Mouse (Mus musculus): ENCODE measurements at regions not wholly inside any gene's neighbourhood (a gene's known extent, or its start where the extent isn't known, plus 50 kb on each side); places are given as distances from the start of the nearest gene placed in this dataset.

DNA sequence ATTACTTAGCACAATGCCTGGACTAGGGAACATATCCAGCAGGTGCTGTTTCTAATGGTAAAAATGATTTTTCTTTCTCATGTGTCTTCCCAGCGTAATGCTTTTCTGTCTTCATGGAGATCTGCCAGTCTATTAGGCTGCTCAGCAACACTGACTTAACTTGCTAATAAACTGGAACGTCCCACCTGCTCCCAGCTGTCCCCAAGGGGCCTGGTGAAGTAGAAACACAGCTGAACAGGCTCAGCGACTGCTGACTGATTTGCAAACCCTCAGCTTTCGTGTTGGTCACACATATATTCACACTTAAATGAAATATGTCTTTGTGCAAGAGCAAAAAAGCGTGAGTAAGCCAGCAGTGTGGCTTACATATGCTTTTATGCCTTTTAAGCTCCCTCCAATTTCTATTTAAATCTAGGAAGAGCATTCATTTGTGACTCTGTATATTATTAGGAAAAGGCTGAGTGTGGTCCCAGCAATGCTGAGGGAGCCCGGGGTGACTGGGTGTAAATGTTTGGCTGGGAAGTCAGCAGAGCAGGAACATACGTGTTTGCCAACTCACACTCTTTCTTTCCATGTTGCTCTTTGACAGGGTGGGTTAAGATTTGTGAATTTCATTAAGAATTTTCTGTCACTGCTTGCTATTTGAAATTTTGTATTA, 146.7 kb upstream of the Rgmb start:
- WGBS, result 67% methylated on average over 7 of the region's 7 CpGs
- Histone ChIP-seq H3K4me2 (no peak overlapping the region), H3K9me3 (replicated peaks) (no peaks in the 10 kb centered on the region), H3K4me3 (no peak overlapping the region), H3K27ac (ENCODE audit: poor library complexity, severe bottlenecking) (no peak overlapping the region), H3K27me3 (replicated peaks) (no peaks in the 10 kb centered on the region), H3K36me3 (no peaks in the 10 kb centered on the region), H3K9ac (no peak overlapping the region), H3K4me1 (replicated peaks) (no peaks in the 10 kb centered on the region)
- ATAC-seq (ENCODE audit: insufficient number of reproducible peaks, low FRiP score), result no peak

DNA sequence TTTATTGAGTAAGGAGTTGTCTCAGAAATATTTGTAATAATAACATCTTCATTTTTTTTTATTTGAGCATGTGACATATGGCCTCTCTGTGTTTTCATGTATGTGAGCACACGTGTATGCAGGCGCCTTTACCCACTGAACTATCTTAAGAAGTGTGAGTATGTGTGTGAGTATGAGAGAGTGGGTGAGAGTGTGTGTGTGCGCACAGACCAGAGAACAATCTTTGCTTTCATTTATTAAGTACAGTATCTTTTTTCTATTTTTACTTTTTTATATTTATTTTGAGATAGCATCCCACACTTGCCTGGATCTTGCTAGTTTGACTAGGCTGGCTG, 140.5 kb upstream of the Rgmb start:
- Histone ChIP-seq H3K4me3 (no peak overlapping the region), H3K36me3 (no peaks in the 10 kb centered on the region), H3K4me2 (no peak overlapping the region), H3K27ac (ENCODE audit: poor library complexity, severe bottlenecking) (no peak overlapping the region), H3K9ac (no peak overlapping the region), H3K4me1 (replicated peaks) (peaks cover 7% of the 10 kb centered on the region; the same call in 1 of the 2 replicates), H3K27me3 (replicated peaks) (no peaks in the 10 kb centered on the region), H3K9me3 (replicated peaks) (no peaks in the 10 kb centered on the region)
- no peak for ATAC-seq (ENCODE audit: insufficient number of reproducible peaks, low FRiP score)
- 82% methylated on average over 3 of the region's 3 CpGs for WGBS

DNA sequence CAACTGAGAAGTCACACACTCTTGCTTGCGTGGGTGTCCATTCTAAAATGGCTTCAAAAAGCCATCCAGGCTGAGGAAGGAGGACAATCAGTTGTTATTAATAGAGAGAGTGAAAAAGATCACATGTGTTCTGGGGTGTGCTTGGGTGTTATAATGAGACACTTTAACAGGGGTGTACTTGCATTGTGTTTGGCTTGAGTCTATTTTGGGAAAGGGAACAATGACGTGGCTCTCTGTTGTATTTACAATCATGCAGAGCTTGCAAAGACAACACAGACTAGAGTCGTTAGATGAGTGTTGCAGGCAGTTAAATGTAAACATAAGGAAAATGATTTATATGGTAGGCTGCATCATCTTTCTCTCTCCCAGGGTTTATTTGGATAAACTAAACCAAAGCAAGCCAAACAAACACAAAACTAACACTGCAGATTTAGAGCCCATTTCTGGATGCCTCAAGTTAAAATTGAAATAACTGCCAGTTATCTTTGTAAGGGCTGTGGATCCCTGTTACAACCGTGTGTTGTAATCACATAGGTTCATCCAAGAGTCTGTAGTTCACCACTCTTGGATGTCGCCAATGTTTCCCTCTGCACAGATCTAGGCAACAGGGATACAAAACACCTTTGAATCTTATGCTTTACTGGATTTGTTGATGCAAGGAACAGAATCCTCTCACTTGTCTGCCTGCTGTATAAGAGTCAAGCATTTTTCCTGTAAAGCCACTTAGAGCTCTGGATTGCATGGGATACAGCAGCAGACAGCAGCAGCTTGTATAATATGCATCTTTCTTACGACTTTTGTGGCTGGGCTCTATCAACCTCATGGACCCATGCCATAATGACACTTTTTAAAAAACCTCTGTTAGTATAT, 139.9 kb upstream of the Rgmb start:
- Histone ChIP-seq H3K36me3 (no peaks in the 10 kb centered on the region), H3K4me1 (replicated peaks) (peaks cover 7% of the 10 kb centered on the region; the same call in 1 of the 2 replicates), H3K4me2 (no peak overlapping the region), H3K9me3 (replicated peaks) (no peaks in the 10 kb centered on the region), H3K27me3 (replicated peaks) (no peaks in the 10 kb centered on the region), H3K9ac (no peak overlapping the region), H3K4me3 (no peak overlapping the region), H3K27ac (ENCODE audit: poor library complexity, severe bottlenecking) (no peak overlapping the region)
- 56% methylated on average over 6 of the region's 6 CpGs for WGBS
- ATAC-seq (ENCODE audit: insufficient number of reproducible peaks, low FRiP score), result no peak

DNA sequence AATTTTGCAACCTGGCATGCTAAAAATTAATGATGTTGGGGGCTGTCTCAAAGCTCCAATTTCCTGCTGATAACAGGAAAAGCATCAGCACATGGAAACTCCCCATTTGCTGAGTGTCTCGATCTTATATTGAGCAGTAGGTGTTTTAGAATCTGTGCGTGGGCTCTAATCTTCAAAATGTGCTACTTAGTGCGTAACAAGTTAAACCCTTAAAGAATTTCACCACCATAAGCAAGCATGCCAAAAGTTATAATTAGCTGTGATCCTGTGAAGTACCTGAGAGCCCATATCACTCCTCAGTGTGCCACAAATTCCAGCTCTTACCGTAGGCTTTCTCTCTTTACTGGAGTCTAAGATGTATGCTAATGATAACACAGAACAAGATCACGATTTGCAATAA, 137.5 kb upstream of the Rgmb start:
- H3K9ac ChIP-seq, result no peak overlapping the region
- no peaks in the 10 kb centered on the region for H3K9me3 ChIP-seq (replicated peaks)
- H3K4me1 ChIP-seq (replicated peaks), result peaks cover 7% of the 10 kb centered on the region; the same call in 1 of the 2 replicates
- H3K4me3 ChIP-seq, result no peak overlapping the region
- no peak overlapping the region for H3K27ac ChIP-seq (ENCODE audit: poor library complexity, severe bottlenecking)
- WGBS, result 47% methylated on average over 5 of the region's 5 CpGs
- ATAC-seq (ENCODE audit: insufficient number of reproducible peaks, low FRiP score), result no peak
- no peaks in the 10 kb centered on the region for H3K27me3 ChIP-seq (replicated peaks)
- no peak overlapping the region for H3K4me2 ChIP-seq
- no peaks in the 10 kb centered on the region for H3K36me3 ChIP-seq

DNA sequence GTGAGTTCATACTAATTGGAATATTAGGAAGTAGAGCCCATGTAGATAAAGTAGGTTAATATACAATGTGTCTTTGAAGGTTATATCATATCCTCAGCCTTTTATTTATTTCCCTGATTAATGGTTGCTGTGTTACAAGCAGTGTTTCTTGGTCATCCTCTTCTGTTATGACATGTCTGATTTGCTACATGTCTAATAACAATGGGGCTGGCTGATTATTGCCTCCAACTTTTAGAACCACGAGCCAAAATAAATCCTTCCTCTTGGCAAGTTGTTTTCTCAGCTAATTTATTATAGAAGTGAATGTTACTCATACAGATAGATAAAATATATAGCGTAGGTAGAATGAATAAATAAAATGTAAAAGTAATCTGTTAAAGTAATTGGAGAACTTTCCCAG, 124.8 kb upstream of the Rgmb start:
- no peaks in the 10 kb centered on the region for H3K27me3 ChIP-seq (replicated peaks)
- H3K27ac ChIP-seq (ENCODE audit: poor library complexity, severe bottlenecking), result no peak overlapping the region
- H3K4me1 ChIP-seq (replicated peaks), result no peaks in the 10 kb centered on the region
- no peak overlapping the region for H3K4me2 ChIP-seq
- no peak overlapping the region for H3K9ac ChIP-seq
- WGBS, result 75% methylated on average over 2 of the region's 2 CpGs
- no peaks in the 10 kb centered on the region for H3K9me3 ChIP-seq (replicated peaks)
- ATAC-seq (ENCODE audit: insufficient number of reproducible peaks, low FRiP score), result no peak
- H3K4me3 ChIP-seq, result no peak overlapping the region
- no peaks in the 10 kb centered on the region for H3K36me3 ChIP-seq

DNA sequence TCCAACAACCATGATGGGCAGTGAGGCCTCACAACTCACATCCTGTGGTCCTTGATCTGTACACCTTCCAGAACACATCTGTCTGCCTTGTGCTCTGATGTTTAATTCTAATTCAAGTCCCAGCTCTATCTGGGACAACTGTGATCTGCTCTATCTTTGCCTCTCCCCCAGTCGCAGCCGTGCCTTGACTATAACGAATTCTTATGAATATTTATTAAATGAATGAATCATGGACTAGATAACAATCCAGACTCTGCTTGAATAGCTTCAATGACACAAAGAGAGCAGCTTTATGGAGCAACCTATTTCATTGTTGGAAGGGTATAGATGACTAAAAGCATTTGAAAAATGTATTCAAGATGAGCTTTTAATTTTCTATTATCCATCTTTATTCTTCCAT, 120.8 kb upstream of the Rgmb start:
- Histone ChIP-seq H3K9me3 (replicated peaks) (no peaks in the 10 kb centered on the region), H3K9ac (no peak overlapping the region), H3K36me3 (no peaks in the 10 kb centered on the region), H3K4me3 (no peak overlapping the region), H3K27ac (ENCODE audit: poor library complexity, severe bottlenecking) (no peak overlapping the region), H3K27me3 (replicated peaks) (no peaks in the 10 kb centered on the region), H3K4me2 (no peak overlapping the region), H3K4me1 (replicated peaks) (no peaks in the 10 kb centered on the region)
- WGBS, result 77% methylated on average over 3 of the region's 3 CpGs
- ATAC-seq (ENCODE audit: insufficient number of reproducible peaks, low FRiP score), result no peak

DNA sequence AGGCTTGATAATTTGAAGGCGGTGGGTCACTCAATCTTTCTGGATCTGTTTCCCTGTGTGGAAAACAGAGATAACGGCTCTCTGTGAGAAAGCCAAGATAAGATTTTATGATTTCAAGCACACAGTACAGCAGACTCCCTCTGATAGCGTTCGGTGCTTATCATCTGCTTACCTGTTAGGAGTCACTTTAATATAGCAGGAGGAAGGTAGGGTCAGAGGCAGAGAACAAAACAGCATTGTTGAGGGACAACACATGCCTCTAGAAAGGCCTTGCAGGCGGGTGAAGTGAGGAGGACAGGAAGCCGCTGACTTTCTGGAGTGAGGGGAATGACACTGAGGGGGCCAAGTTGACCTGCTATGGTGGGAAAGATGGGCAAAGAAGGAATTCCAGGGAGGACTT, 118.9 kb upstream of the Rgmb start:
- no peak overlapping the region for H3K4me3 ChIP-seq
- 35% methylated on average over 6 of the region's 6 CpGs for WGBS
- H3K4me1 ChIP-seq (replicated peaks), result no peaks in the 10 kb centered on the region
- no peaks in the 10 kb centered on the region for H3K27me3 ChIP-seq (replicated peaks)
- H3K4me2 ChIP-seq, result no peak overlapping the region
- no peaks in the 10 kb centered on the region for H3K9me3 ChIP-seq (replicated peaks)
- no peak overlapping the region for H3K27ac ChIP-seq (ENCODE audit: poor library complexity, severe bottlenecking)
- no peak overlapping the region for H3K9ac ChIP-seq
- H3K36me3 ChIP-seq, result no peaks in the 10 kb centered on the region
- no peak for ATAC-seq (ENCODE audit: insufficient number of reproducible peaks, low FRiP score)

DNA sequence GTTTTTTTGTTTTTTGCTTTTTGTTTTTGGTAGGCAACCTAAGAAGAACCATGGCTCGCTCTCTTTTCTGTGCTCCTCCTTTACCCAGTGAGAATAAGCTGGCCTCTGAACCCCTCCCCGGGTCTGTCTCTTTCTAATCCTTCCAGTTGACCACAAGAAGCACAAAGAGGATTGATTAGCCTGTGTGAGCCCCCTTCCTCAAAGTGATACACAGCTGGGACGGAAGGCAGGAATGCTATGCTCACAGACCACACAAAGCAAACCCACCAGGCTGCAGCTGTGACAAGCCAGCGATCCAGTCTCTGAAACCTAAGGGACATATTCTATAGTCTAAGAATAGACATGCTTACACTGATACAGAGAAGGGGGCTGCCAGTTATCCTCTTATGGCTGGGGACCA, 111.5 kb upstream of the Rgmb start:
- H3K27ac ChIP-seq (ENCODE audit: poor library complexity, severe bottlenecking), result no peak overlapping the region
- ATAC-seq (ENCODE audit: insufficient number of reproducible peaks, low FRiP score), result no peak
- no peaks in the 10 kb centered on the region for H3K4me1 ChIP-seq (replicated peaks)
- no peak overlapping the region for H3K4me3 ChIP-seq
- 72% methylated on average over 4 of the region's 4 CpGs for WGBS
- no peaks in the 10 kb centered on the region for H3K27me3 ChIP-seq (replicated peaks)
- no peak overlapping the region for H3K4me2 ChIP-seq
- no peaks in the 10 kb centered on the region for H3K36me3 ChIP-seq
- H3K9ac ChIP-seq, result no peak overlapping the region
- no peaks in the 10 kb centered on the region for H3K9me3 ChIP-seq (replicated peaks)

DNA sequence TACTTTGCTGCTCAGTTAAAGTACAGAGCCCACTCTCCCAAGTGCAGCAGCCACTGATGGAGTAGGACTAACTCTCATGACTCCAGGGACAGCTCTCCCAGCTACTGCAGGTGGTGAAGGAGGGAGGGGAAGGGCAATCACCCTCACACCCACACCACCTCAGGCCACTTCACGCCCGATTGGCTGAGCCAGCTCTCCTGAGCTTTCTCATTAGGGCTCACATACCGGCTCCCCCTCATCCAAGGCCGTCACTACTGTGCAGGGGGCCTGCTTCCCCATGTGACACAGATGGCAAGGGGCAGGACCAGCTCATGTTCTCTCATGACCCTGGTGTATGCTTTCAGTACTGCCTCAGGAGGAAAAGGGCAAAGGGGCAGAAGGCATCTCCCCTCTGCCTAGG, 87.8 kb upstream of the Rgmb start:
- Histone ChIP-seq H3K36me3 (no peaks in the 10 kb centered on the region), H3K27ac (ENCODE audit: poor library complexity, severe bottlenecking) (no peak overlapping the region), H3K4me1 (replicated peaks) (no peaks in the 10 kb centered on the region), H3K9ac (no peak overlapping the region), H3K4me2 (no peak overlapping the region), H3K9me3 (replicated peaks) (no peaks in the 10 kb centered on the region), H3K4me3 (no peak overlapping the region), H3K27me3 (replicated peaks) (no peaks in the 10 kb centered on the region)
- no peak for ATAC-seq (ENCODE audit: insufficient number of reproducible peaks, low FRiP score)
- WGBS, result 29% methylated on average over 4 of the region's 4 CpGs

DNA sequence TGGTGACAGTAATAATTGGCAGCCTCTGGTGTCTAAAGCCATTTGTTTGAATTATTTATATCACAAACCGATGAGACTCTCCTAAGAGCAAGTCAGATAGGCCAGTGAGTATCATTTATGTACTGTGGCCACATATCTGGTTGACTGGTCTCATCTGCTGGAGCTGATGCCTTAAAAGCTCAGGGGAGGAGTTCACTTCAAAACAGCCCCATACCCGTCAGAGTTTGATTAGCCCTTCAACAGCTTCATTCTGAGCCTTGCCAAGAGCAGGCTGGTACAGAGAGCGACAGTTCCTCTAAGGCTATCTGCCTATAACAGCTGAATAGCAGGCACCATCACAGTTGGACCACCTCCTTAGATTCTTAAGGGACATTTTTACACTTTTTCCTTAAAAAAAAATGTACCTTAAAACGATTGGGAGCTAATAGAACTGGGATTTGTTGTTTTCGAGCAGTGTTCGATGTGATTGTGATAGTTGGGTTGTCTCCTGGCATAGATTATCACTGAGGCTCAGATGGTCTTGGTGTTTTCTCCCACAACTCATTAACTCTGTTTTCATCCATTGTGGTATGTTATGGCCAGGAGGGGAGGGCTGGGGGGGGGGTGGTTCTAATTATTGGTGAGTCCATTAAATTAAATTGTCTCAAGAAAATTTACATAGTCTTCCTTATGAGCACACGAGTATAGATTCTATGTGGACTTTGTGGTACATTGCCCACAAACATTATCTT, 68.0 kb upstream of the Rgmb start:
- H3K27ac ChIP-seq (ENCODE audit: poor library complexity, severe bottlenecking), result no peak overlapping the region
- H3K9me3 ChIP-seq (replicated peaks), result no peaks in the 10 kb centered on the region
- no peak overlapping the region for H3K4me3 ChIP-seq
- H3K36me3 ChIP-seq, result no peaks in the 10 kb centered on the region
- H3K4me1 ChIP-seq (replicated peaks), result no peaks in the 10 kb centered on the region
- no peaks in the 10 kb centered on the region for H3K27me3 ChIP-seq (replicated peaks)
- ATAC-seq (ENCODE audit: insufficient number of reproducible peaks, low FRiP score), result no peak
- no peak overlapping the region for H3K4me2 ChIP-seq
- no peak overlapping the region for H3K9ac ChIP-seq
- 62% methylated on average over 7 of the region's 7 CpGs for WGBS

DNA sequence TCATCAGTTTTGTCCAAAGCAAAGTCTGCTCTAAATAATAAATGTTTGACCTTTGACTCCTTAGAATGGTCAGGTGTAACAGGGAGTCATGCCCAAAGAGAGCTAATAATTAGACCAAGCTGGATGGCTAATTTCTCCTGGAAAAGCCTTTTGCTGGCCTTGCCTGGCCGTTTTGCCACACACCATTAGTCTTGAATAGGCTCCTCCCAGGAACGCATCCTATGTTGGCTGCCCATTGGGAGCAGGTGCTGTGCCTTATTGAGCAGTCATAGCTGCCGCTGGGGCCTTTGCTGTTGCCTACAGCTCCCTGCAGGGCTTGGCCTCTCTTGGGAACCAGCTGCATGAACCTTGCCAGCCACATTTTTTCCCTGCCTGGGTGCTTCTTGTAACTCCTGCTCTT, 65.1 kb upstream of the Rgmb start:
- WGBS, result 65% methylated on average over 3 of the region's 3 CpGs
- no peaks in the 10 kb centered on the region for H3K9me3 ChIP-seq (replicated peaks)
- ATAC-seq (ENCODE audit: insufficient number of reproducible peaks, low FRiP score), result no peak
- no peak overlapping the region for H3K4me3 ChIP-seq
- no peak overlapping the region for H3K4me2 ChIP-seq
- no peak overlapping the region for H3K27ac ChIP-seq (ENCODE audit: poor library complexity, severe bottlenecking)
- H3K9ac ChIP-seq, result no peak overlapping the region
- H3K36me3 ChIP-seq, result no peaks in the 10 kb centered on the region
- no peaks in the 10 kb centered on the region for H3K27me3 ChIP-seq (replicated peaks)
- H3K4me1 ChIP-seq (replicated peaks), result no peaks in the 10 kb centered on the region
